Mouse (Mus musculus): ENCODE results near the gene Ccdc87. TPM values are rescaled to one million over a fixed set of nuclear protein-coding genes. Genes with fewer than 3 reads are reported as not detected.
"Not testable (repeated sequence)": the region's sequence is repeated elsewhere in the genome, so short reads cannot be mapped to it uniquely, and the experiment has no call there.

The Ccdc87 gene
- polyA plus RNA-seq, 1 experiment = not detected

GRCm38 (mm10) chr19:4811063-4811908, 27.9 kb upstream of the Ccdc87 start, which contains the start of the genes Gm21992 and Rbm14:
TSS of gene Gm21992 (minus strand) at chr19:4811612.
TSS of gene Rbm14 (minus strand) at chr19:4811634.
- Histone ChIP-seq H3K4me1 (ENCODE audit: control insufficient read depth, insufficient read depth, low read length) (peaks cover 10% of the 10 kb centered on the region), H3K4me3 (ENCODE audit: insufficient read depth, low read length) (peak within 1 kb of the TSS; percentile 90), H3K27ac (ENCODE audit: insufficient read depth, low read depth, low read length) (peak within 1 kb of the TSS; percentile 80)
- peak; percentile 81 for TF ChIP-seq POLR2A (IDR thresholded peaks at IDR 0.05; ENCODE audit: borderline replicate concordance, low read depth, low read length)
- TF ChIP-seq CTCF (IDR thresholded peaks at IDR 0.05; ENCODE audit: low read depth, low read length) = no peak

GRCm38 (mm10) chr19:4811909-4812242, 27.3 kb upstream of the Ccdc87 start:
- no peak; the same call in 1 of the 2 replicates for TF ChIP-seq POLR2A (IDR thresholded peaks at IDR 0.05; ENCODE audit: borderline replicate concordance, low read depth, low read length)
- TF ChIP-seq CTCF (IDR thresholded peaks at IDR 0.05; ENCODE audit: low read depth, low read length) = no peak
- peak overlapping the region; percentile 70 for H3K4me3 ChIP-seq (ENCODE audit: insufficient read depth, low read length)
- H3K27ac ChIP-seq (ENCODE audit: insufficient read depth, low read depth, low read length) = peak overlapping the region; percentile 80
- H3K4me1 ChIP-seq (ENCODE audit: control insufficient read depth, insufficient read depth, low read length) = peaks cover 10% of the 10 kb centered on the region

DNA sequence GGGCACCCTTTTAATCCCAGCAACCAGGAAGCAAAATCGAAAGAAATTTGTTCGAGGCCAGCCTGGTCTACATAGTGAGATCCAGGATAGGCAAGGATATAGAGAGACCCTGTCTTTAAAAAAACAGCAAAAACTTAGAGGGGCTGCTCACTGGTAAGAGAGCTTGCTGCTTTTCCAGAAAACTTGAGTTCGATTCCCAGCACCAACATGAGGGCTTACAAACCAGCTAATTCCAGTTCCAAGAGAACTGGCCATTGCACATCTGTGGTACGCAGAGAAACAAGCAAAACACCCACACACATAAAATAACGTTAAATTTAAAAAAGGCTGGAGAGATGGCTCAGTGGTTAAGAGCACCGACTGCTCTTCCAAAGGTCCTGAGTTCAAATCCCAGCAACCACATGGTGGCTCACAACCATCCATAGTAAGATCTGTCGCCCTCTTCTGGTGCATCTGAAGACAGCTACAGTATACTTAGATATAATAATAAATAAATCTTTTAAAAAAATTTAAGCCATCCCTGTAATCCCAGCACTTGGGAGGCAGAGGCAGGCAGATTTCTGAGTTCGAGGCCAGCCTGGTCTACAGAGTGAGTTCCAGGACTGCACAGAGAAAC, 26.7 kb upstream of the Ccdc87 start:
- H3K4me1 ChIP-seq (ENCODE audit: control insufficient read depth, insufficient read depth, low read length) = not testable (repeated sequence)
- Histone ChIP-seq H3K27ac (ENCODE audit: insufficient read depth, low read depth, low read length) (peak overlapping the region; percentile 80; the same call in 1 of the 2 replicates), H3K4me3 (ENCODE audit: insufficient read depth, low read length) (peak overlapping the region; percentile 70)

- peaks cover 5% of the 10 kb centered on the region for H3K4me1 ChIP-seq (ENCODE audit: control insufficient read depth, insufficient read depth, low read length)
- no peak overlapping the region for H3K27ac ChIP-seq (ENCODE audit: insufficient read depth, low read depth, low read length)
- TF ChIP-seq POLR2A (IDR thresholded peaks at IDR 0.05; ENCODE audit: borderline replicate concordance, low read depth, low read length) (no peak), CTCF (IDR thresholded peaks at IDR 0.05; ENCODE audit: low read depth, low read length) (no peak)
- no peak overlapping the region for H3K4me3 ChIP-seq (ENCODE audit: insufficient read depth, low read length)
Measured at GRCm38 (mm10) chr19:4813015-4813414, 26.2 kb upstream of the Ccdc87 start.

- H3K4me1 ChIP-seq (ENCODE audit: control insufficient read depth, insufficient read depth, low read length) = no peaks in the 10 kb centered on the region
- H3K27ac ChIP-seq (ENCODE audit: insufficient read depth, low read depth, low read length) = no peak overlapping the region
- TF ChIP-seq CTCF (IDR thresholded peaks at IDR 0.05; ENCODE audit: low read depth, low read length) = no peak
- no peak for TF ChIP-seq POLR2A (IDR thresholded peaks at IDR 0.05; ENCODE audit: borderline replicate concordance, low read depth, low read length)
- H3K4me3 ChIP-seq (ENCODE audit: insufficient read depth, low read length) = no peak overlapping the region
Measured at GRCm38 (mm10) chr19:4817182-4817835, 21.9 kb upstream of the Ccdc87 start.

GRCm38 (mm10) chr19:4820678-4821303, 18.4 kb upstream of the Ccdc87 start:
- H3K4me3 ChIP-seq (ENCODE audit: insufficient read depth, low read length) = no peak overlapping the region
- no peak overlapping the region for H3K27ac ChIP-seq (ENCODE audit: insufficient read depth, low read depth, low read length)
- no peak for TF ChIP-seq CTCF (IDR thresholded peaks at IDR 0.05; ENCODE audit: low read depth, low read length)
- no peak for TF ChIP-seq POLR2A (IDR thresholded peaks at IDR 0.05; ENCODE audit: borderline replicate concordance, low read depth, low read length)
- H3K4me1 ChIP-seq (ENCODE audit: control insufficient read depth, insufficient read depth, low read length) = no peaks in the 10 kb centered on the region

GRCm38 (mm10) chr19:4828444-4829114, 10.6 kb upstream of the Ccdc87 start:
- no peak overlapping the region for H3K27ac ChIP-seq (ENCODE audit: insufficient read depth, low read depth, low read length)
- H3K4me1 ChIP-seq (ENCODE audit: control insufficient read depth, insufficient read depth, low read length) = no peaks in the 10 kb centered on the region
- no peak overlapping the region for H3K4me3 ChIP-seq (ENCODE audit: insufficient read depth, low read length)
- TF ChIP-seq POLR2A (IDR thresholded peaks at IDR 0.05; ENCODE audit: borderline replicate concordance, low read depth, low read length) = no peak
- no peak for TF ChIP-seq CTCF (IDR thresholded peaks at IDR 0.05; ENCODE audit: low read depth, low read length)

DNA sequence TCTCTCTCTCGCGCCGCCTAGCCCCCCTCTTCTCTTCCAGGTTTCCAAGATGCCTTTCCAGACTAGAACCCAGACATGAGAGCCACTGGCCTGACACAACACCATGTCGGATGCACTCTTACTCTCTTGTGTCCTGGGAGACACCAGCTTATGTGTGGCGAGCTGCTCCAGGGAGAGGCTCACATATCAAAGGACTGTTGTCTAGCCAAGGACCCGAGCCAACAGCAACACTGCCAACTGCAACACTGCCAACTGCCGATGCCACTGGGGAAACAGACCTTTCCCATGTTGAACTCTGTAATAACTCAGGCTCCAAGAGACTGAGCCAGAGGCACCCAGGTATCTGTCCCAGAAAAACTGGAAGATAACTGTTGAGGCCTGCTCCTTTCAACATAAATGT, 10.0 kb upstream of the Ccdc87 start:
- H3K27ac ChIP-seq (ENCODE audit: insufficient read depth, low read depth, low read length) = no peak overlapping the region
- TF ChIP-seq POLR2A (IDR thresholded peaks at IDR 0.05; ENCODE audit: borderline replicate concordance, low read depth, low read length) (no peak), CTCF (IDR thresholded peaks at IDR 0.05; ENCODE audit: low read depth, low read length) (no peak)
- no peaks in the 10 kb centered on the region for H3K4me1 ChIP-seq (ENCODE audit: control insufficient read depth, insufficient read depth, low read length)
- no peak overlapping the region for H3K4me3 ChIP-seq (ENCODE audit: insufficient read depth, low read length)

- peaks cover 12% of the 10 kb centered on the region for H3K4me1 ChIP-seq (ENCODE audit: control insufficient read depth, insufficient read depth, low read length)
- no peak overlapping the region for H3K4me3 ChIP-seq (ENCODE audit: insufficient read depth, low read length)
- H3K27ac ChIP-seq (ENCODE audit: insufficient read depth, low read depth, low read length) = no peak overlapping the region
- TF ChIP-seq CTCF (IDR thresholded peaks at IDR 0.05; ENCODE audit: low read depth, low read length) (no peak), POLR2A (IDR thresholded peaks at IDR 0.05; ENCODE audit: borderline replicate concordance, low read depth, low read length) (no peak)
Measured at GRCm38 (mm10) chr19:4833977-4834376, 5.2 kb upstream of the Ccdc87 start.
